Mouse (Mus musculus) heart, embryonic 13.5 days (tissue): ENCODE measurements at regions not wholly inside any gene's neighbourhood (a gene's known extent, or its start where the extent isn't known, plus 50 kb on each side); places are given as distances from the start of the nearest gene placed in this dataset.

Experiments
- ATAC-seq: fragments of 200-750 bp; cut with Nextera tagmentation; 2 replicates; pipeline ENCODE4 v1.8.0; 2017; ENCODE audit warnings: moderate TSS enrichment; ENCODE audit not compliant: insufficient number of reproducible peaks, low FRiP score, low TSS enrichment; ENCODE audit errors: extremely low read depth
- H3K27ac ChIP-seq: fragments of 300-500 bp; sonication (generic); replicated peaks from 2 replicates; pipeline ENCODE4 v1.5.1; 2015; ENCODE audit warnings: moderate library complexity, mild to moderate bottlenecking, inconsistent platforms
- H3K27me3 ChIP-seq: fragments of 300-500 bp; sonication (generic); replicated peaks from 2 replicates; pipeline ENCODE4 v1.6.1; 2015; ENCODE audit warnings: mild to moderate bottlenecking, inconsistent platforms
- H3K36me3 ChIP-seq: fragments of 300-500 bp; sonication (generic); 2 replicates; pipeline ENCODE4 v1.6.1; 2015; ENCODE audit warnings: mild to moderate bottlenecking, inconsistent platforms
- H3K4me1 ChIP-seq: fragments of 300-500 bp; sonication (generic); 2 replicates; pipeline ENCODE4 v1.6.1; 2015; ENCODE audit warnings: inconsistent platforms
- H3K4me2 ChIP-seq: fragments of 300-500 bp; sonication (generic); 2 replicates; pipeline ENCODE4 v1.6.1; 2015; ENCODE audit warnings: inconsistent platforms, mild to moderate bottlenecking, moderate library complexity
- H3K4me3 ChIP-seq: fragments of 300-500 bp; sonication (generic); 2 replicates; pipeline ENCODE4 v1.5.1; 2015; ENCODE audit warnings: moderate library complexity, mild to moderate bottlenecking, inconsistent platforms
- H3K9ac ChIP-seq: fragments of 300-500 bp; sonication (generic); 2 replicates; pipeline ENCODE4 v1.6.1; 2015; ENCODE audit warnings: inconsistent platforms, mild to moderate bottlenecking, moderate library complexity
- H3K9me3 ChIP-seq: fragments of 300-500 bp; sonication (generic); 2 replicates; pipeline ENCODE4 v1.6.1; 2016; ENCODE audit warnings: inconsistent platforms
- WGBS: fragments of 180-500 bp; shearing (Covaris S2); methylation state at CpG from one replicate; pipeline ENCODE4 v1.1.7; 2015; ENCODE audit warnings: mixed read lengths; 5-methylcytosine and 5-hydroxymethylcytosine counted together

DNA sequence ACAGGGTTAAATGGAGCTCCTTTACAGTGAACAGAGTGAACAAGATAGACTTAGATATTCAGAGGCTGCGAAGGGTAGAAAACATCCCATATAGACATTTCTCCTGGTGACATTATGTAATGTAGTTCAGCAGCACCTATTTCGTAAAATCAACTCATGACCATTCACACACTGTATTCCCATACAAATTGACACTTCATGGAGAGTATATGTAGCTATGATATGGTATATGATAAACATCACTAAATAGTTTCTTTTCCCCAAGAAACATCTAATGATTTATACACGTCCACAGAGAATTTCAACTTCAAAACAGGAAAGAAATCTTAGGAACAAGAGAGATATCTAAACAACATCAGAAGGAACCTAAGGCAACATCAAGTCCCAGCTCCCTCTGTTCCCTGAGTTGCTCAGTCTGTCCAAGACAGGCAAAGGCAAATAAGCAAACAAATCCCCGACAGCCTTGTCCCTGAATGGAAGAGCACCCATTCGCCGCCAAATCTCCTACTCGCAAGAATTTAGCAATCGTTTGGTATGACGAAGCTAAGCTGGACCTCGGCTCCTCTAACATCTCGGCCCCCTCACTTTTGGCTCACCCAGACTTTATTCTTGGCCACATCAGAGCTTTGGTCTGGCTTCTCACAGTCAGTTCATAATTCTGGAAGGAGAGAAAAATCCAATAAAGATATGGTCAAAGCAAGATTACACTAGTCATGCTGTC, 148.0 kb downstream of the Cox18 start:
- no peak for ATAC-seq

DNA sequence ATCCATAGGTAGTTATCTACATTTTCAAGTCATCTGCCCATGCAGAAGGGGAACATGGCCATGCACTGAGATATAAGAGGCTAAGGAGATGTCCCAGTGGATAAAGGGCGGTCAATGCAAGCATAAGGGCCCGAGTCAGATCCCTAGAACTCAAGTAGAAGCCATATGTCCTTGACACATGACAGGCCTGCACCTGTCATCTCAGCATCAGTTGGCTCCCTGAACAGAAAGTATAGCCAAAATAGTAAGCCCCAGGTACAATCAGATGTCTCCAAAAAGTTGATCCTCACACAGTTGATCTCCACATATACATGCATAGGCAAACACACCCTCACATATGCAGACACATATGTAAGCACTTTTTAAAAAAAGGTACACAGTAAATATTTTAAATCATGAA, 152.0 kb downstream of the Cox18 start:
- 81% methylated on average over 2 of the region's 2 CpGs for WGBS
- no peak for ATAC-seq
- Histone ChIP-seq H3K36me3 (no peaks in the 10 kb centered on the region), H3K4me1 (peaks cover 9% of the 10 kb centered on the region), H3K9ac (no peak overlapping the region), H3K4me2 (no peak overlapping the region), H3K9me3 (no peaks in the 10 kb centered on the region), H3K4me3 (no peak overlapping the region), H3K27ac (no peak overlapping the region), H3K27me3 (no peaks in the 10 kb centered on the region)

More for the DNA sequence above, 148.0 kb downstream of the Cox18 start:
- H3K4me3 ChIP-seq: no peak overlapping the region
- no peak overlapping the region for H3K9ac ChIP-seq
- no peaks in the 10 kb centered on the region for H3K27me3 ChIP-seq
- H3K27ac ChIP-seq: no peak overlapping the region
- no peaks in the 10 kb centered on the region for H3K4me1 ChIP-seq
- WGBS: 79% methylated on average over 11 of the region's 11 CpGs
- no peak overlapping the region for H3K4me2 ChIP-seq
- H3K36me3 ChIP-seq: no peaks in the 10 kb centered on the region
- H3K9me3 ChIP-seq: no peaks in the 10 kb centered on the region

DNA sequence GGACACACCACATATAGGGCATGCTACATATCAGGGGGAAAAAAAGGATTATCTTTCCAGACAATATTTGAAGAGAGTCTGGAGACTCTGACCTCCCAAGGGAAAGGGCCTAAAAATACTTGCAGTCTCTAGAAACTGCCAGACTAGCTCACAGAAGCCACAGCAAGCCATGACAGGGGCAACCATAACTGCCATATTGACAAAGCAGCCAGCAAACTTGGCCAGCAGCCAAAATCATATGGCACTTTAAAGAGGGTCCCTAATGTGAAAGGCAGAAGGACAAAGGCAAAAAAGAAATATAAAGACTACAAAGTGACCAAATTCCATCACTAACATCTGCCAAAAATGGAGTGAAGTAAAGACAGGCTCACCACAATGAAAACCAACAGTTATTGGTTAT, 155.2 kb downstream of the Cox18 start:
- no peak overlapping the region for H3K4me3 ChIP-seq
- no peak overlapping the region for H3K9ac ChIP-seq
- no peaks in the 10 kb centered on the region for H3K27me3 ChIP-seq
- H3K4me2 ChIP-seq: no peak overlapping the region
- ATAC-seq: no peak
- H3K9me3 ChIP-seq: no peaks in the 10 kb centered on the region
- no peaks in the 10 kb centered on the region for H3K36me3 ChIP-seq
- H3K27ac ChIP-seq: no peak overlapping the region
- peaks cover 23% of the 10 kb centered on the region for H3K4me1 ChIP-seq

DNA sequence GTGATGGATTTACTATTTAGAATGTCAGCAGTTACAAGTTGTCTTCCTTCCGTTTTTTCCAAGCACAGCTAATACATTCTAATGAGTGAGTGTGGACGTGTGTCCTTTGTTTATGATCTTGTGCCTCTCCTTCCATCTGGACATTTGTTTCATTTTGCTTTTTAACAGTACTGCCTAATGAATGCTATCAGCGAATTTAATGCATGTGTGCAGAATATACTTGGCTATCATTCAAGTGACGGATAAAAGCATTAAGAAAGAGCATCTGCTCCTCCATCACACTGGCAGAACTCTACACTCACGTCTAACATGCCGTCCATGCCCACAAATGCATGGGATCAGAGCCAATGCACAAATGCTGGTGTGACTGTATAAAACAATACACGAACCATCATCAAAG, 156.0 kb downstream of the Cox18 start:
- no peaks in the 10 kb centered on the region for H3K9me3 ChIP-seq
- H3K36me3 ChIP-seq: no peaks in the 10 kb centered on the region
- no peak overlapping the region for H3K4me2 ChIP-seq
- H3K4me3 ChIP-seq: no peak overlapping the region
- 57% methylated on average over 7 of the region's 7 CpGs for WGBS
- no peak overlapping the region for H3K27ac ChIP-seq
- H3K27me3 ChIP-seq: no peaks in the 10 kb centered on the region
- H3K9ac ChIP-seq: no peak overlapping the region
- no peak for ATAC-seq
- H3K4me1 ChIP-seq: peaks cover 23% of the 10 kb centered on the region

DNA sequence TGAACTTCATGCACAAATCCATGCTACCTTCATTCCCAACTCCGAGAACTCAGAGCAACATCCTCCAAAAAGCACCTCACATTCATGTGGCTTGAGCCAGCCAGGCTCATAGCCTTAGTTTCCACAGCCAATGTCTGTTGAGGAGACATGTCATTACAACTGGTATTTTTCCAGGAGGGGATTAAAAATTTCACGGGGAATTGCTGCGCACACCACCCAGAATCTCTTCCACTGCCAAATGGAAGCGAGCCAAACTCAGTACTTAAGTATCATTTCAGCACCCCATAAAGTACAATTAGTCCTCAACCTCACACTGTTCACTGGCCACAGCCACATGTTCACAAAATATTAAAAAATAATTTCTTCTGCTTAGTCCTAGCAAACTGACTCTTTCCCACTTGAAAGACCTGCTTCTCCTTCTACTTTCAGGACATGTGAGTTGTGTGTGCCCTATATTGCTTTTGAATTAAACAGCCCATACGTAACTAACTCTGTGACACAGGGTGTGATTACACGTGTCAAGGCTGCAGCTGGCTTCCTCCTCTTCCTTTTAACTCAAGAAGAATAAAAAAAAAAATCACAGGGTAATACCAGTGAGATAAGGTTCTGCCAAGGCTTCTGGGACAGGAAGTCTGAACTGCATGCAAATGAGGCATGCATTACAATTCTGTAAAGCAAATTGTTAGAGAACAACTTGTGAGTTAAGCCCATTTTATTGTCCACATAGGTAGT, 157.8 kb downstream of the Cox18 start:
- WGBS: 43% methylated on average over 6 of the region's 6 CpGs
- Histone ChIP-seq H3K4me2 (no peak overlapping the region), H3K27ac (no peak overlapping the region), H3K4me1 (peaks cover 23% of the 10 kb centered on the region), H3K9me3 (no peaks in the 10 kb centered on the region), H3K36me3 (no peaks in the 10 kb centered on the region), H3K9ac (no peak overlapping the region), H3K4me3 (no peak overlapping the region), H3K27me3 (no peaks in the 10 kb centered on the region)
- ATAC-seq: no peak

DNA sequence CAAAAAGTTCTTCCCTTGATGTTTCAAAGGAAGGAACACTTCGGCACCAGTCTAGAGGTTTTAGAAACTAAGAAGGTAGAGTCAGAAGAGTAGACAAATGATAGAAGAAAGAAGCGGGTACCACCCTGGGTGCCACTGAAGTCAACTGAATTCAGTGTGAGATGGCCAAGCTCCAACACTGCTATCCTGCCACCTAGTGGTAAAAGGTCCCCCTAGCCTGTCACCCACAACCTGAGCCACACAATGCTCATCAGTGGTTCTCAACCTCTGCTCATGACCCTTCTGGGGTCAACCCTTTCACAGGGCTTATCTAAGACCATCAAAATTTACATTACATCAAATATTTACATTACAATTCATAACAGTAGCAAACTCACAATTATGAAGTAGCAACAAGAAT, 168.1 kb downstream of the Cox18 start:
- H3K36me3 ChIP-seq: no peaks in the 10 kb centered on the region
- 77% methylated on average over 2 of the region's 2 CpGs for WGBS
- H3K9ac ChIP-seq: no peak overlapping the region
- no peak overlapping the region for H3K4me3 ChIP-seq
- H3K27ac ChIP-seq: no peak overlapping the region
- no peaks in the 10 kb centered on the region for H3K27me3 ChIP-seq
- no peaks in the 10 kb centered on the region for H3K9me3 ChIP-seq
- ATAC-seq: no peak
- no peaks in the 10 kb centered on the region for H3K4me1 ChIP-seq
- no peak overlapping the region for H3K4me2 ChIP-seq

DNA sequence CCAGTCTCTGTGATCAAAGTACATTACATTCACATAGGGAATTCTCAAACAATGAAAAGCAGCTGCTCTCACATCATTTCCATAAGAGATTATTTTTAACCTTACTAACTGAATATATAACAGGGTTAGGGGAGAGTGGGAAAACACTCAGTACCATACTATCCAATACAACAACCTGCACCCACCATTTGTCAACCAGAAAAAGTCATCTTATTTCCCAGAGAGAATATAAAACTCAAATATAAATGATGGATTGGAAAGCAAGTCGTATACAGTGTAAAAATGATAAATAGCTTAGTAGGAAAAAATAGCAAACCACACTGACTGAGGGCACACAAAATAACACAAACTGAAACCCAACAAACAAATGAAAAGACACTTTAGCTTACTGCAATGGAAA, 169.4 kb upstream of the Adamts3 start:
- WGBS: 57% methylated on average over 1 of the region's 1 CpGs

DNA sequence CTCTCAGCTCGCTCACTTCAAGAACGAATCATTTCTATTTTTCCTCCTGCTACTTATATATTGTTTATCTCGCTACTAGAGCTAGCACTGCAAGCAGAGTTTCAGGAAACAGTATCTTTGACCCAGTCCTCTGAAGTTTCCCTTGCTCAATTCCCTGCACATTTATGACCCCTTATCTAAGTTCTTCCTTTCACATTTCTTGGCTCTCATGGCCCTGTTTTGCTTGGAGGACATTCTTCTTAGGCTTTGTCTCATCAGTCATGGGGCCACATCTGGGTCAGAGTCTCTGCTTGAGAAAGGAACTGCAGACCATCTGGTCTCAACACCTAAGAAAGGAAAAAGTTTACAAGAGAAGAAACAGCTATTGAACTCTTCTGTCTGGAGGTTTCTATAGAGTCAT, 166.7 kb upstream of the Adamts3 start:
- H3K36me3 ChIP-seq: no peaks in the 10 kb centered on the region
- H3K27me3 ChIP-seq: no peaks in the 10 kb centered on the region
- no peak overlapping the region for H3K4me2 ChIP-seq
- H3K4me1 ChIP-seq: no peaks in the 10 kb centered on the region
- H3K4me3 ChIP-seq: no peak overlapping the region
- WGBS: 76% methylated on average over 3 of the region's 3 CpGs
- no peak overlapping the region for H3K27ac ChIP-seq
- no peak for ATAC-seq
- H3K9ac ChIP-seq: no peak overlapping the region
- no peaks in the 10 kb centered on the region for H3K9me3 ChIP-seq

More for the DNA sequence above, 169.4 kb upstream of the Adamts3 start:
- no peaks in the 10 kb centered on the region for H3K4me1 ChIP-seq
- no peak overlapping the region for H3K4me2 ChIP-seq
- no peaks in the 10 kb centered on the region for H3K36me3 ChIP-seq
- no peaks in the 10 kb centered on the region for H3K27me3 ChIP-seq
- H3K9ac ChIP-seq: no peak overlapping the region
- H3K27ac ChIP-seq: no peak overlapping the region
- no peak for ATAC-seq
- no peak overlapping the region for H3K4me3 ChIP-seq
- H3K9me3 ChIP-seq: no peaks in the 10 kb centered on the region

DNA sequence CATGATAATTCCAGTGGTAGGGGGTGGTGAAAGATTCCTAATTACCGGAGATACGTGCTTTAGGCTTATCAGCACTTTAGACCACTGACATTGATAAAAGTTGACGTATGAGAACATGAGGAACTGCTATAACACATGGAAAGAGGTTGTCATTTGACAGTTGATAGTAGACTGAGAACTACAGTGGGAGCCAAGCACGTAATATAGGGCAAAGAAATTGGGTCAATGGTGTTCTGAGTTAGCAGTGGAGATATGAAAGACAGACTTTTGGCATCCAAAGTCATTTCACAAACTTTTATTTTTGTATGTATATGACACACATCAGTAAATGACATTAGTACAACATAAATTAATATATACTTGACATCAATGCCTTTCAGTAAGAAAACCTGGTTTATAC, 159.6 kb upstream of the Adamts3 start:
- no peak for ATAC-seq
- H3K4me2 ChIP-seq: no peak overlapping the region
- 42% methylated on average over 4 of the region's 4 CpGs for WGBS
- H3K27me3 ChIP-seq: no peaks in the 10 kb centered on the region
- no peak overlapping the region for H3K9ac ChIP-seq
- no peaks in the 10 kb centered on the region for H3K36me3 ChIP-seq
- no peak overlapping the region for H3K27ac ChIP-seq
- no peaks in the 10 kb centered on the region for H3K4me1 ChIP-seq
- H3K9me3 ChIP-seq: no peaks in the 10 kb centered on the region
- H3K4me3 ChIP-seq: no peak overlapping the region

DNA sequence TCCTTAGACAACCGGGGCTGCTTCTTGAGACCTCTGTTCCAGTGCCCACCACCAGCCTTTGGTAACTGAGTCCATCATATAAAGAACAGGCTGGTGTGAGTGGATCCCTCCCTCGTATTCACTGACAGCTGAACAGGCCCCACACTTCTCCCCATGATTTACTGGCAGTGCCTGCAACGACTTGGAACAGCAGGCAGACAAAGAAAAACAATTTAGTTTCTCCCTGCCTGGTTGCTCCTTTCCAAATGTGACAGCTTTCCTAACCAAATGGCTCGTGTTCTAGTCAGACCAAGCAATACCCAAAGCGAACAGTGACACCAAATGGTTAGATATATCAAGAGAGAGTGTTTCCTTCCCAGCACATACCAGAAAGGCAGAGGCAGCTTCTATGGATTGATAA, 150.0 kb upstream of the Adamts3 start:
- H3K4me2 ChIP-seq: no peak overlapping the region
- H3K36me3 ChIP-seq: no peaks in the 10 kb centered on the region
- H3K4me3 ChIP-seq: no peak overlapping the region
- ATAC-seq: no peak
- 39% methylated on average over 5 of the region's 5 CpGs for WGBS
- no peaks in the 10 kb centered on the region for H3K27me3 ChIP-seq
- H3K4me1 ChIP-seq: no peaks in the 10 kb centered on the region
- no peaks in the 10 kb centered on the region for H3K9me3 ChIP-seq
- no peak overlapping the region for H3K27ac ChIP-seq
- H3K9ac ChIP-seq: no peak overlapping the region

DNA sequence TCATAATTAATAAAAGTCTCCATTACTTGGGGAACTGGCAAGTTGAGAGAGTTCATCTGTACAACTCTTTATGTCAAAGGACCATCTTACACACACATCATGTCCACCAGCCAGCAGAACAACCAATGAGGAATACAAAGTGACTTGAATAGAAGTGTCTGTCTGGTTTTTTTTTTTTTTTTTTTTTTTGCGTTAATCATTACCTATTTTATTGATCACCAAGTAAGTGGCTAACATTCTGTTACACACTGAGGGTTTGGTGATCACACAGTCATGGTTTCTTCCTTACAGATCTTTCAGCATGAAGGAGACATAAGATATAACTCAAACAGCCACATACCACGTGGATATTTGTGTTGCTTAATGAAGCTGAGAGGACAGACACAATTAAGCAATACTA, 147.6 kb upstream of the Adamts3 start:
- H3K27ac ChIP-seq: no peak overlapping the region

DNA sequence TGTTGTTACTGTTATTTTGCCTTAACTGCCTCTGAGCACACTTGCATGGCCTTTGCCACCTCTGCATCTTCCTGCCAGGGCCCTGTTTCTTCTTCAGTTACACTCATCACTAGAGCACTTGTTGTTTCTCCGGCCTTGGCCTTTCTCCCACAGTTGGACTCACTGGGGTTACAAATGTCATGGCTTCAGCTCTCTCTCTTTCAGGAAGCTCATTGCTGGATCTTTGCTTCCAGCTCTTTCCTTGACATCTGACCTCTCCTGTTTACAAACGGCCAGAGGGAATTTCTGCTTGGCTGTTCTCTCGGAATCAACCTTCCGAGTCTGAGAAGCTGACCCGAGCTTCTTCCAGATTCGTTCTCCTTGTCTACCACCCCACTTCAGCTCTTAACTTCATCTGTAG, 146.6 kb upstream of the Adamts3 start:
- WGBS: 49% methylated on average over 6 of the region's 6 CpGs
- ATAC-seq: no peak
- Histone ChIP-seq H3K4me2 (no peak overlapping the region), H3K9me3 (no peaks in the 10 kb centered on the region), H3K27me3 (no peaks in the 10 kb centered on the region), H3K36me3 (no peaks in the 10 kb centered on the region), H3K27ac (no peak overlapping the region), H3K4me3 (no peak overlapping the region), H3K9ac (no peak overlapping the region), H3K4me1 (peaks cover 9% of the 10 kb centered on the region)

More for the DNA sequence above, 147.6 kb upstream of the Adamts3 start:
- no peak overlapping the region for H3K4me3 ChIP-seq
- H3K36me3 ChIP-seq: no peaks in the 10 kb centered on the region
- H3K9me3 ChIP-seq: no peaks in the 10 kb centered on the region
- WGBS: 73% methylated on average over 2 of the region's 2 CpGs
- H3K4me1 ChIP-seq: peaks cover 9% of the 10 kb centered on the region
- no peak overlapping the region for H3K4me2 ChIP-seq
- no peaks in the 10 kb centered on the region for H3K27me3 ChIP-seq
- no peak overlapping the region for H3K9ac ChIP-seq
- no peak for ATAC-seq
